9 mouse cellular contexts compared by ENCODE assay signal in genomic region chr9:60088101-60088500, GRCm38 (mm10).
A peak's percentile ranks its signal among the peaks of the same experiment; 100 is the strongest.
DNase-seq lines count a peak whose midpoint lies in the region; ATAC-seq and TF ChIP-seq lines count a peak whose summit lies in the region.
"Had no signal": no experiment of that assay in that cellular context is flagged by ENCODE, and none has a peak within 500 bp of the region (broad histone marks: within the 10 kb centered on the region; RNA-seq: fewer than 3 reads in every experiment).

No protein-coding gene starts in this region.

- no peaks in the 10 kb centered on the region for H3K9me3 ChIP-seq in lung, embryonic 14.5 days (ENCODE audit: low read depth, low read length)

- ATAC-seq in lung, embryonic 14.5 days (ENCODE audit: insufficient read depth), result no peak
- no peak for ATAC-seq in megakaryocyte, adult 5-6 weeks (ENCODE audit: poor library complexity, severe bottlenecking)

- H3K4me1 ChIP-seq in lung, embryonic 14.5 days (ENCODE audit: insufficient read depth), result no peaks in the 10 kb centered on the region

- intact Hi-C loops in gastrocnemius, postnatal 36 days (cut with DNase I), result loop anchor here (5.0 kb wide), 1 partner anchor 126 kb away; the partner anchor contains the start of gene Nr2e3

- WGBS in lung, embryonic 14.5 days, result 58% methylated on average over 5 of the region's 5 CpGs

- peak; percentile 10 for DNase-seq in gastrocnemius, adult 18-20 months (ENCODE audit: low spot score)
- DNase-seq in gastrocnemius, postnatal 36 days, result no peak
- peak; percentile 19 for DNase-seq in ovary, postnatal 14 days (ENCODE audit: low spot score)
- DNase-seq in ovary, postnatal 10 days (ENCODE audit: low spot score), result no peak
- DNase-seq in c-Kit-positive CD71-negative TER-119-negative erythroid progenitor cells, embryonic 14.5 days (ENCODE audit: low read depth), result peak; percentile 6
- peak; percentile 37 for DNase-seq in lung, embryonic 14.5 days
- no peak for DNase-seq in right cerebral cortex, postnatal 36 days (ENCODE audit: low spot score in 2 of 2)

- no peaks in the 10 kb centered on the region for H3K27me3 ChIP-seq in lung, embryonic 14.5 days (ENCODE audit: insufficient read depth, low read length)

- peak; percentile 65 for TF ChIP-seq CTCF in lung, embryonic 14.5 days (IDR thresholded peaks at IDR 0.05; ENCODE audit: low read depth)

- H3K4me3 ChIP-seq in lung, embryonic 14.5 days (ENCODE audit: low read depth, low read length), result no peak overlapping the region

- no peak overlapping the region for H3K9ac ChIP-seq in lung, embryonic 14.5 days

- H3K27ac ChIP-seq in lung, embryonic 14.5 days (ENCODE audit: low read depth), result no peak overlapping the region
- H3K27ac ChIP-seq: macrophage had no signal

- H3K36me3 ChIP-seq in lung, embryonic 14.5 days (ENCODE audit: insufficient read depth), result no peaks in the 10 kb centered on the region

- no peak overlapping the region for H3K4me2 ChIP-seq in lung, embryonic 14.5 days

Comparison
In these comparisons a context has a peak if more than half of its experiments do, and no peak if none do; other contexts are left out.
1. DNase-seq: peak in gastrocnemius, adult 18-20 months (single experiment), ovary, postnatal 14 days (single experiment), c-Kit-positive CD71-negative TER-119-negative erythroid progenitor cells, embryonic 14.5 days (single experiment) and lung, embryonic 14.5 days (single experiment); none in gastrocnemius, postnatal 36 days (0 of 2), ovary, postnatal 10 days (single experiment) and right cerebral cortex, postnatal 36 days (0 of 2).